Mouse (Mus musculus) megakaryocyte progenitor cell, adult 5-6 weeks (primary cell): ENCODE results near the gene Slc43a1. TPM values are rescaled to one million over a fixed set of nuclear protein-coding genes. Genes with fewer than 3 reads are reported as not detected.
A peak's percentile ranks its signal among the peaks of the same experiment; 100 is the strongest.
"Not testable (repeated sequence)": the region's sequence is repeated elsewhere in the genome, so short reads cannot be mapped to it uniquely, and the experiment has no call there.

Source experiments
- ATAC-seq: replicated peaks from 2 replicates; pipeline ENCODE4 v1.8.0; 2016; ENCODE audit warnings: mild to moderate bottlenecking, moderate TSS enrichment, inconsistent platforms; ENCODE audit not compliant: poor library complexity
- total RNA-seq, 2 experiments: library from RNA; stranded (forward) in 1 of 2; stranded (reverse) in 1 of 2; fragments of 157-497, 149-512 nt in 1 of 2; fragments of 200-1000 nt in 1 of 2; gene quantifications; 2 replicates each; pipeline versions ENCODE4 v1.2.3 to v1.2.4; 2015 to 2017

The Slc43a1 gene
- total RNA-seq (2015) (25.7 and 33.4 TPM in 2 replicates), total RNA-seq (2017) (14.2 and 15.0 TPM in 2 replicates)

DNA sequence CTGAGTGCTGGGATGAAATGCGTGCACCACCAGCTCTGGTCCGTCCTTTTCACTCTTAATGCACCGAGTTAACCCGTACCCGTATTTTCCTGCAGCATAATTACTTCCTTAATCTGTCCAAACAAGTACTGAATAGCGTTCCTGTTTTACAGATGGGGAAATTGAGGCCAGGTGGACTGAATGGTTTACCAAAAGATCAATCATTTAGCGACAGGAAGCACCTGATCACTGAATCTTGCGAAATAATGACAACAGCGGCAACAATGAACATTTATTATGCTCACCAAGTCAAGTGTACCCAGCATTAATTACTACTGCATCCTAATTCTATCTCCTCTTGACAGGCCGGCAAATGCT lies at the start of gene Slc43a1:
Gene Slc43a1 (plus strand): TSS at position 258 of the 357 bp plus-strand sequence.
- no peak for ATAC-seq

DNA sequence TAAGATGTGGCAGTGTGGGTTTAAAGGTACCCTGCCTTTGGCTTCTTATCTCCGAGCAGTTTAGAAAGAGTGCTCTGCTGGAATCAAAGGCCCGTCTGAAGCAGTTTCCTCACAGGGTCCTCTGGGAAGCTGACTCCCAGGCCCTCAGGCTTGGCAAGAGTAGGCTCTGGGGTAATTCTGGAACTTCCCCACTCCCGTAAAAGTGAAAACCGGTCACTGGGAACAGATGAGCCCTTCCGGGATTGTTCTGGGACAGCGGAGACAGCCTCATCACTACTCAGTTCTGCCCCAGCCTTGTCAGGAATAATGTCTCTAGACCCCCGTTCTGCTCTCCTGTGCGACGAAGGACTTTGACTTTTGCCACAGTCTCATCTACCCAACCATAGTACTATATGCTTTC lies 48.2 kb upstream of the Slc43a1 start:
- no peak for ATAC-seq

DNA sequence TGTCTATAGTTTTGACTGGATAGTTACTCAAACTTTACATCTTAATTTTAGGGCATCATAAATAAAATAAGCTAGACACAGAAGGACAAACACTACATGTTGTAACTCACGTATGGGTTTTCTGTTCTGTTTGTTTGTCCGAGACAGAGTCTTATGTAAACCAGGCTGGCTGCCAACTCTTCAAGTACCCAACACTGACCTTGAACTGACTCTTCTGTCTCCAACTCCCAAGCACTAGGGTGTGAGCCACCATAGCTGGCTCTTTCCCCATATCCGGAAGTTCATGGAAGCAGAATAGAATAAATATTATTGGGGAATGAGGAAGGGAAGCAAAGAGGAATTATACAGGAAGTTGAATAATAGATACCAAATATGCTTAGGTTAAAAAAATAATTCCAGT lies 46.1 kb upstream of the Slc43a1 start:
- no peak for ATAC-seq

DNA sequence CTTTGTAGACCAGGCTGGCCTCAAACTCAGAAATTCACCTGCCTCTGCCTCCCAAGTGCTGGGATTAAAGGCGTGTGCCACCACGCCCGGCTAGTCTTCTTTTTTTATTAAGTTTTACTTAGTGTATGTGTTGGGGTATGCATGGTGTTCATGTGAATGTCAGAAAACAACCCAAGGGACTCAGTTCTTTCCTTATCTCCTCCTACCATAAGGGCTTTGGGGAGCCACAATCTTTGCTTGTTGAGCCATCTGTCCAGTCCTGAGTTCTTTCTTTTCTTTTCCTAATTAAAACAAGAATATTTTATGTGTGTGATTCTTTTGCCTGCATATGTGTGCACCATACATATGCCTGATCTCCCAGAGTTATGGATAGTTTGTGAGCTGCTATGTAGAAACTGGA lies 45.5 kb upstream of the Slc43a1 start:
- peak; percentile 75 for ATAC-seq

DNA sequence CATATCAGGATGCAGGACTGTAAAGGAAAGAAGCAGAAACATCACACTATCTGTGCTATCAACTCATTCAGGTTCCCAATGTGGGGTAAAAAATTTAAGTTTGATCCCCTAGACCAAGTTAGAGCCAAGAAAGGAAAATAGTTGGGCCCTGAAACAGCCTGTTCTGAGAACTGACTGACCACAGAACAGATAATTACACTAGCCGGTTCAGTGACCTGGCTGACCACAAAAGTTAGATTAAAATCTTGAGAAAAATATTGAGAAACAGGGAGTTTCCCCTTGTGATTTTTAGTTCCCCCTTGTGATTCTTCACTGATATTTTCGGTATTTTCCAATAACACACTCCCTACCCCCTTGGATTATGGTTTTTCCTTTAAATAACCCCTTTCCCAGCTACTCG lies 44.8 kb upstream of the Slc43a1 start:
- no peak for ATAC-seq

DNA sequence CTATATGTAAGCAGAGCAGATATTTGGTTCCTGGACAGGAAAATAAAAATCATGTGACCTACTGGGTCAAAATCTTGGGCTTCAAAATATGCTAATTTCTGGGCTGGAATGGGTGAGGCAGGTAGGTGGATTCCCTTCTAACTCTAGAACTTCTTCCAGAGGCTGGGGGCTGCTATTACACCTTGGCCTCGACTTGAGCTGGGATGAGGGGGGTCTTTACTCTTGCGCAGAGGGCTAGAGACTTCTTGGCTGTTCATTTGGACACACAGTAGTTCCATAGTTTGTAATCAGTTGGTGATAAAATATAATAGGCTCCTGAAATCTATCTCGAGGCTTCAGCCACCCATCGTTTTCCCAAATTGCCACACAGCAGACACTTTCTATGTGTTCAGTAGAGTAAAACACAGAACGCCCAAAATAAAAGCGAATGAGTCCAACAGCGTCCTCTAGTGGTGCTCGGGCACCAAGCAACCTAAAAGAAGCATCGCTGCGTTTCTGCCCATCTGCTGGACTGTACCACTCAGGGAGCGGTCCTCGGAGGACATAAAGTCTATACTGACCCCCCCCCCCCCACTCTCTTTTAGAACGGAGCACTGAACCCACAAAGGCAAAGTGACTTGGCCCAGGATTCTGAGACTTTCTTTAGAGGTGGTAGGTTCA lies 40.7 kb upstream of the Slc43a1 start:
- ATAC-seq, result peak; percentile 59

DNA sequence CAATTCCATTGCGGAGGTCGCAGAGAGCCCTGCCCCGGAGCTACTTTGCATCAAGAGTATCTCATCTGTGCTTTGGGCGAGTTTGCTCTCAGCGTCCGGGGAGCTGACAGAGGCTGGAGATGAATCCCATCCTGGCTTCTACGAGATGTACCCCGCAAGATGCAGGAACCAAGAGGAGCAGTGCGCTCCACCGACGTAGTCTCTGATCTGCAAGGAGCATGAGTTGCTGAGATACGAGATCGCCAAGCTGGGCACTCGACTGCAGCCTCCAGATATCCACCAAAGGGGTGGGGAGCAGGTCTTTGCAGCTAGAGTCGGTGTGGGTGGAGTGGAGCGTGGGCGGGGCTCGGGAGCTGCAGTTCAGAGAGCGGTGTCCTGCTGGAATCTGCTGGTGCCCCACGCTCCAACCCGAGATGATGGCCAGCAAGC lies 40.1 kb upstream of the Slc43a1 start, which contains the start of gene Ube2l6:
Gene Ube2l6 (plus strand): TSS at position 336 of the 429 bp plus-strand sequence.
- ATAC-seq, result peak; percentile 87

DNA sequence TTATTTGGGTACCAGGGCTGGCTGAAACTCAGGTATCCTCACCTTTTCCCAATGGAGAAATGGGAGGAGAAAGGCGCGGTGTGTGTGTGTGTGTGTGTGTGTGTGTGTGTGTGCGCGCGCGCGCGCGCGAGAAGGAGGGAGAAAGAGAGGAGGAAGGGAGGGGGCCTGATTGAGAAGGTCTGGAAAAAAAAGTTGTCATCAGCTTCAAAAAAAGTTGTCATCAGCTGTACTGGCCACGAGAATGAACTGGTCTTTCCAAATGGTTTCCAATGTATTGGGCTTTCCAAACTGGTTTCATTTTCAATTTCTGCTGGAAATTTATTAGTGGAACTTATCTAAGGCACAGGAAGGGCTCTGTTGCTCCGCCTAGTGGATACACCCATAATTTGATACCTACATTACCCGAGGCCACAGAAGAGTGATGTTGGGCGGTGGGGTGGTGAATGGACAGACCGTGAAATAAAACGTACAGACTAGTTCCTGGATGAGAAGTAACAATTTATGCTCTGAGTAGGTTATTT lies 39.5 kb upstream of the Slc43a1 start:
- peak; percentile 67 for ATAC-seq

DNA sequence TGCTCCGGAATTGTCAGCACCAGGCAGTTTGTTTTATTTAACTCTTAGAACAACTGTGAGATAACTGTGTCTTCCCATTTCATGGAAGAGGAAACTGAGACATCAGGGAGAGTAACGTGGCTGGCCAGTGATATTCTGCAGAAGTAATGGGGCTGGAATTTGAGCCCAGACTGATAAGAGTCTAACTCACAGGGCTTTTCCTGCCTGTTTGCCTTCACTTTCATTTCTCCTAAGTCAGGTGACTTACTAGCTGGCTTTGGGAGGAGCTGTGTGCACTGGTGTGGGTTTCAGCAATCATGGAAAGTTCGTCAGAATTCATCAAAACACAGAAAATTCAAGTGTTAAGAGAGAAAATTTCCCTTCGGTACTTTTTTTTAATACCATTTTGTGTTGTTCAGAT lies 38.3 kb upstream of the Slc43a1 start:
- 0 out of 2 replicates have a peak, but pooled peaks have one; percentile 20 for ATAC-seq

DNA sequence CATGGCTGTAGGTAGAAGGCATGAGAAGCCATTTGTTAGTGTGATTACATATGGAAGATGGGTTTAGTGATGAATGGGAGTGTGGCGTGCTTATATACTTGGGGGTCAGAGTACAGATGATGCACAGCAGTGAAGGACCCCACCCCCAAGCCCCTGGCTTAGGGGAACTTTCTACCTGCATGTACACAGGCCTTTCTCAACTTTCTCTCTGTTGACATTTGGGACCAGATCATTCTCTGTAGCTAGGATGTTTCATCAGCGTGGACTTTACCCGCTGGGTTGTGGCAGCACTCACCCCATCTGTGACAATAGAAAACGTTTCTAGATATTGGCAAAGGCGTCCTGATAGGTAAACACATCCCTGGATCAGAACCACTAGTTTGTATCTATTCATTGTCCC lies 37.4 kb upstream of the Slc43a1 start:
- ATAC-seq, result not testable (repeated sequence)

DNA sequence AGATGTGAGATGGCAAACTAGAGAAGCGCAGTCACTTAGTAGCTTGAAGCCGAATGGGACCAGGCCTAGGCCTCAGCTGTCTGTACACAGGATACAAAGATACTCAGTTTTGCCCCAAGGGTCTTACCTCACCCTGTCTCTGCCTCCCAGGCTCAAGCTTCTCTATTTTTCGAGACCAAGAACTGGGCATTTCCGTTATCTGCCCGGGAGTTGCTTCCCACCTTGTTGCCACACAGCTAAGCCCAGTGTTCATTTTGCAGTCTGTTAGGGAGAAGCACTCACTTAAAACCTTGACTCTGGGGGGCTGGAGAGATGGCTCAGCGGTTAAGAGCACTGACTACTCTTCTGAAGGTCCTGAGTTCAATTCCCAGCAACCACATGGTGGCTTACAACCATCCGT lies 34.7 kb upstream of the Slc43a1 start:
- ATAC-seq, result peak; percentile 58

DNA sequence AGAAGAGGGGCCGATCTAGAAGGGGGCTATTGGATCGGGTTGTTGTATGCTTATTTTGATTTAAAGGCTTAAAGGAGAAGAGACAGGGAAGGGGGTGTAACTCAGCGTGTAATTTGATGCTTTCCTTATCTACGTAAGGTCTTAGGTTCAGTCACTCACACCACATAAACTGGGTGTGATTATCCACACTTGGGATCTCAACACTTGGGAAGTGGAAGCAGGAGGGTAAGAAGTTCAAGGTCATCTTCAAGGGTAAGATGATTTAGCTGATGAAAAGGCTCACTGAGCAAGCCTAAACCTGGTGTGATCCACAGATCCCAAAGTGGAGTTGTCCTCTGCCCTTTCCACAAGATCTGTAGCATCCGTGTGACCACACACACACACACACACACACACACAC lies 32.1 kb upstream of the Slc43a1 start:
- ATAC-seq, result no peak

DNA sequence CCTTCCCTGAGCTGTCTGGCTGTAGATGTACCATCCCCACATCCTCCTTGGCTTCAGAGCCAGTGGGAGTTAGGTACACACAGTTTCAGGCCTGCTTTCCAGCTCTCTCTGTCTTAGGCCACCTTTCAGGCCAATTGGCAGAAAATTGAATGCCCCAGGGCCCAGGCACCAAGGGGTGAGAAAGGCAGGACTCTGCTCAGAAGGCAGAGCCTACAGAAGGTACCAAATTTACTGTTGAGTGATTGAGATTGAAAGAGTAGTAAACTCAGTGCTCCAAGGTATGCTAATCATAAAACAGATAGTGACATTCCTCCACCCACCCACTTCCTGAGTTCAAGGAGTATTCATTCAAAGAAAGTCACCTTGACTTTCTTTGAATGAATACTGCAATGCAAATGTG lies 29.3 kb upstream of the Slc43a1 start:
- no peak for ATAC-seq

DNA sequence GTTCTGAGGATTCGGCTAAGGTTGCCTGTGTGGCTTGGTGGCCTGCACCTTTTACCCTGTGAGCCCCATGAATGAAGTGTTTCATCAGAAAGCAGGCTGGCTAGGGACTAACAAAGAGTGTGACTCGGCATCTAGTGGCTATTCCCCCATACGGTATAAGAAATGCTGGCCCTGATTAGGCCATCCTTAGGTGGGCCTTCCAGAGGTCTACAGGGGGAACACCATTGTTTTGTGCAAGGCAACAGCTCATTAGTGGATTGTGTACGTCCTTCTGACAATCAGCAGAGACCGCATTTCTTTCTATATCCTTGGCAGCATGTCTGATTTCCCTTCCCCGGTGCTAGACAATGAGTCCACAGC lies 28.1 kb upstream of the Slc43a1 start:
- ATAC-seq, result no peak

DNA sequence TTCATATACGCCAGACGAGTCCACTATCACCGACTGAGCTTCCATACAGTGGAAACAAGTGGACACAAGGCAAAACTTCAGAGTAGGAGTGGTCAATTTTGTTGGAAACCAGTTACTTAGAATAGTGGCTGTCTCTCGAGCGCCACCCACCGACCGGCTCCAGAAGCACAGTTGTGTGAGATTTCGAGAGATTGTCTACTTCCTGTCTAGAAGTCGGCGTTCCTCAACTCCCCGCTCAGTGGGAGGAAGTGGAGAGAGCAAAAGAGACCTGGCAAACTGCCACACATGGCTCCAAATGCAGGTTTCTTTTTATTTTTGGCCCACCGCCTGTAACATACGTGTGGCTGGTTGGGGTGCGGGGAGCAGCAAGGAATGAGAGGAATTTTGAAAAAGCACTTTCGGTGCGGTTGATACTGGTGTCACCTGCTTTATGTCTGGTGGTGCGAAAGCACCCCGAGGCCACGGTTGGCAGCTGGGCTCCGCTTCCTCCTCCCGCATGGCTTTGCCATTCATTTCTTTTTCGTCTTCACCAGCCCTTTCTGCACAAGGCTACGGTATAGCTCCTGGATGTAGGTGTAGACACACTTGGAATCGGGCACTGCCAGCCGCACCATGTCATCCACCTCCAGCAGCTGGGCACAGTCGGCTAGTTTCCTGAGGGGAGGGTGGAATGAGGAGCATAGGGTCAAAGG lies 27.6 kb upstream of the Slc43a1 start:
- peak; percentile 77 for ATAC-seq

DNA sequence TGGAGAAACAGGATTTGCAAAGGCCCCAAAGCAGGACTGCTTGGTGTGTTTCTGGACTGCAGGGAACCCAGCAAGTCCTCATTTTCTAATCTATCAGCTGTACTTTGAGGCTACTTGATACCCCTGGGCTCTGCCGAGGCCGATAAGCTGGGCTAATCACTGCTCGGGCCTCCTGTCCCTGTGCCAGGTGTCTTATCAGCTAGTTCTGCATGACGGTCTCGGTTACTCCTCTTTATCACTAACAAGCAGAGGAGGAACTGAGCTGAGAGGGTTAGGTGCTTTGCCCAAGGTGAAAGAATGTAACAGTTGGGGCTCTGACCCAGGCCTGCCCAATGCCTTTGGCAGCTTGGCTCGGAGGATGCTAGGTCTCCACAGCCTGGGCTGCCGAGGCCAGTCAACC lies 26.8 kb upstream of the Slc43a1 start:
- peak; percentile 84 for ATAC-seq

DNA sequence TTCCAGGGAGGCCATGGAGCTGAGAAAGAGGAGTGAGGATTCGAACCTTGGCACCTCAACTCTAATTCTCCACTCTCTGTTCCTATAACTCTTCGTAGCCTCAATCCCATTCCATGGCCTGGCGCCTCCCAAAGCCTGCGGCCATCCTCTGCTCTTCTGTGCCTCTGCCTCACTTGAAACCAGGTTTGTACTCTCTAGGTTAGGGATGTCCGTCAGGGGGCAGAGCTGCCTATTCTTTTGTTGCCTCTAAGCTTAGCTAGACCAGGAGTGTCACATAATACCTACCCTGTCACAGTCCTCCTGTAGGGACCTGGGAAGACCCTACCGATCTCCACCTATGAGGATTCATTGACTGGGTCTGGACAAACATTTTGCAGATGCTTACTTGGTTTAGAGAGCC lies 26.0 kb upstream of the Slc43a1 start:
- ATAC-seq, result no peak

DNA sequence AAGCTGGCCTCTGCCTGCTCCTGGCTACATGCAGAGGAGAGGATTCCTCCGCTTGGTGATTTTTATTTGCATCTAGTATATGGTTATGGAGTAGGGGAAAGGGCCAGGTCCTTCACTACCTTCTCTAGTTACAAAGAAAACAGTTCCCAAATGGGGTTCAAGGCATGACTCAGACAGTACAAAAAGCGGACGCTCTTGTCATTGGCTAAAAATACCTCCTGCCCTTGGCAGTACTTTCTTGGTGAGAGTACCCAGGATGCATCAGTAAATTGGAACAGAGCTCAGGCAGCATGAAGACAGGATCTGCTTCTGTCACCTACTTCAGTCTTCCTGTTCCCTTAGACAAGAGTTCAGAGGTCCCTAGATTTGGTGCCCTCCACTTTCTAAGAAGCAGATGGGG lies 18.8 kb upstream of the Slc43a1 start:
- 0 out of 2 replicates have a peak, but pooled peaks have one; percentile 23 for ATAC-seq

DNA sequence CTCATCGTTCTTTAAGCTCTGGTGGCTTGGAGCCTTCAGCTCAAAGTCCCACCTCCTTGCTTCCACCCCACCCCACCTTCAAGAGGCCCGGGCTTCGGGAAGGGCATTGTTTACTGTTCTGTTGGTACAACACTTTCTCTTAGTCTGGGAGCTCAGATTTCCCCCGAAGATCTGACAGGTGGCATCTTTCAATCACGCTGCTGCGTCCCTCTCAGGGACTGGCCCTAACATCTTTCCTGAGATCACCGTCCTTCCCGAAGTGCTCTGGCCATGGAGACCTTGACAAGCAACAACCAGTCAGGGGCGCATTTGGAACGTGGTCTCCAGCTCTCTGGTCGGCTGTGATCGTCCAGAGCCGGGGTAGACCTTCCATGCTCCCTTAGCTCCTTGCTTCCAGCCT lies 16.1 kb upstream of the Slc43a1 start, which contains the start of gene Smtnl1:
Gene Smtnl1 (minus strand): TSS at position 101 of the 400 bp plus-strand sequence.
- no peak for ATAC-seq

DNA sequence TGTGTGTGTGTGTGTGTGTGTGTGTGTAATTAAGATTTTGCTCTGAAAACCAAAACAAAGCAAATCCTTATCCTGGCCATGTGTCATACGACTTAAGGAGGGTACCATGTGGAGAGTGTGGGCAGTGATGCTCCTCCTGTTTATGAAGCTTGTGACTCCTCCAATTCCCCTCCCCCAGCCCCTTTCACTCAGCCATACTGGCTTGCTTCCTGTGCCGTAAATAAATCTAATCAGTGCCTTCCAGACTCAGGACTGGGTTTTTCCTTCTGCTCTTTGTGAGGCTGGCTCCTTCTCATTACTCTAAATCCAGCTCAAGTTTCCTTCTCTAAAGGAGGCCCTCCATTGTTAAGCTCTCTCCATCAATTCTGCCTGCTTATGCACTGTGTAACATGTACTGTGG lies 15.4 kb upstream of the Slc43a1 start:
- ATAC-seq, result no peak

DNA sequence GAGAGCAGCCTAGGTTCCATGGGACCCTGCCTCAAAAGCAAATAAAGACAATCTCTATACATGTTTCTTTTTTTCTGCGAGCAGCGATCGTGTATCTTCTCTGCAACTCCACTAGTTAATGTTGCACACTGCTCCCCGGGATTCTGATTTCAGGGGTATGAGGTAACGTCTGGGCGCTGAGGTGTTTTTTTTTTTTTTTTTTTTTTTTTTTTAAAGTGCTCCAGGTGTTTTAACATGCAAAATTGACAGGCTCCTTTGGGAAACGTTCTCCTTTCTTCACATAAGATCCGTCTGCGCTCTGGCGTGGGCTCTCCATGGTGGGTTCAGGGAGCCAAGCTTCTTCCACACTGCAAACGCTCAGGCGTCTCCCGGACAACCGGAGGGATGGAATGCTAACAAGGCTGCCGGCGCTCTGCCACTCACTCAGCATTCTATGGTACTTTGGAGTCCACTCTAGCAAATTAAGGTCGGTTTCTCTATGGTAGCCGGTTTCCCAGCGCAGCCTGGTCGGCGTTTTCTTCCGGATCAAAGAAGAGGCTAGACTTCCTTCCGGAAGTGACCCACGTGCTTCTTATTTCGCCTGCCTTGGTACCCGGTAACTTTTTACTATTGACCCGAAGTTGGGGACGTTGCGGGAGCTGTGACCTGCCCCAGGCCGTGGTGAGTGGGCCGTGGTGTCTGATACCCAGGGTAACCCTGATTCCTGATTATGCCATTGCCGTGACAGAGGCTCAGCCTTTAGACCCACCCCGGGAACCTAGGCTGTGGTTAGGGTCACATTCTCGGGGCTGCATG lies 12.0 kb upstream of the Slc43a1 start, which contains the start of gene Timm10:
Gene Timm10 (plus strand): TSS at position 510 of the 795 bp plus-strand sequence.
- ATAC-seq, result peak; percentile 90
